Mouse (Mus musculus) erythroblast, adult 5-6 weeks (primary cell): Measurements from ENCODE around the gene Cpm. TPM values are rescaled to one million over a fixed set of nuclear protein-coding genes. Genes with fewer than 3 reads are reported as not detected.

Experiments
- ATAC-seq: replicated peaks from 2 replicates; pipeline ENCODE4 v1.8.0; 2016; ENCODE audit warnings: moderate number of reproducible peaks, mild to moderate bottlenecking, moderate TSS enrichment, inconsistent platforms; ENCODE audit not compliant: poor library complexity, low FRiP score, severe bottlenecking
- total RNA-seq, 2 experiments: library from RNA; stranded (forward) in 1 of 2; stranded (reverse) in 1 of 2; fragments of 150-400 nt in 1 of 2; fragments of 200-764, 138-1000 nt in 1 of 2; gene quantifications; 2 replicates each; pipeline versions ENCODE4 v1.2.3 to v1.2.4; 2015 to 2017; ENCODE audit warnings: low replicate concordance in 2 of 2

The Cpm gene
- total RNA-seq, 2 experiments from 2014 or later: 0.60 TPM; not detected in 1

- no peak for ATAC-seq
These were observed 25.4 kb downstream of the Cpm start for GRCm38 (mm10) chr10:117654576-117655123.

- ATAC-seq: no peak
These were observed 26.2 kb downstream of the Cpm start for GRCm38 (mm10) chr10:117655460-117655859.

GRCm38 (mm10) chr10:117655908-117656661 lies 26.8 kb downstream of the Cpm start:
- no peak for ATAC-seq

GRCm38 (mm10) chr10:117656662-117656962 lies 27.3 kb downstream of the Cpm start:
- no peak for ATAC-seq

GRCm38 (mm10) chr10:117656985-117657658 lies 27.8 kb downstream of the Cpm start:
- ATAC-seq: no peak

GRCm38 (mm10) chr10:117657659-117658306 lies 28.5 kb downstream of the Cpm start:
- no peak for ATAC-seq

- no peak for ATAC-seq
These were observed 29.5 kb downstream of the Cpm start for GRCm38 (mm10) chr10:117658522-117659429.

GRCm38 (mm10) chr10:117659430-117659813 lies 30.1 kb downstream of the Cpm start:
- no peak for ATAC-seq

GRCm38 (mm10) chr10:117659819-117660218 lies 30.5 kb downstream of the Cpm start:
- ATAC-seq: no peak

GRCm38 (mm10) chr10:117662316-117663055 lies 33.2 kb downstream of the Cpm start:
- ATAC-seq: no peak

GRCm38 (mm10) chr10:117663056-117663864 lies 34.0 kb downstream of the Cpm start:
- ATAC-seq: no peak

- no peak for ATAC-seq
These were observed 34.5 kb downstream of the Cpm start for GRCm38 (mm10) chr10:117663865-117664200.

GRCm38 (mm10) chr10:117664208-117664925 lies 35.1 kb downstream of the Cpm start:
- ATAC-seq: no peak

GRCm38 (mm10) chr10:117664926-117665209 lies 35.6 kb downstream of the Cpm start:
- no peak for ATAC-seq

GRCm38 (mm10) chr10:117665376-117666275 lies 36.3 kb downstream of the Cpm start:
- ATAC-seq: no peak

GRCm38 (mm10) chr10:117666361-117666760 lies 37.1 kb downstream of the Cpm start:
- no peak for ATAC-seq
